Mouse (Mus musculus) frontal cortex, postnatal 14 days (tissue): ENCODE measurements at regions not wholly inside any gene's neighbourhood (a gene's known extent, or its start where the extent isn't known, plus 50 kb on each side); places are given as distances from the start of the nearest gene placed in this dataset.

Experiments
- DNase-seq, 2 experiments: peaks; one replicate each; pipeline ENCODE4 v3.0.0; 2022; ENCODE audit warnings: low spot score in 2 of 2

- no peak for DNase-seq
These were observed 348.9 kb downstream of the Prdm2 start for GRCm38 (mm10) chr4:142863939-142864338.

- no peak for DNase-seq
These were observed 352.4 kb downstream of the Prdm2 start for GRCm38 (mm10) chr4:142860441-142860840.

- peak in 1 of 2 experiments; percentile 13 for DNase-seq
These were observed 356.2 kb downstream of the Prdm2 start for GRCm38 (mm10) chr4:142856626-142857025.

GRCm38 (mm10) chr4:142855635-142856034, 357.2 kb downstream of the Prdm2 start:
- DNase-seq: no peak

- DNase-seq: peak; percentile 21 to 24
These were observed 358.9 kb downstream of the Prdm2 start for GRCm38 (mm10) chr4:142853924-142854323.

GRCm38 (mm10) chr4:142845066-142845696, 367.6 kb downstream of the Prdm2 start:
- no peak for DNase-seq

GRCm38 (mm10) chr4:142839540-142839939, 373.3 kb downstream of the Prdm2 start:
- no peak for DNase-seq

- no peak for DNase-seq
These were observed 374.3 kb downstream of the Prdm2 start for GRCm38 (mm10) chr4:142838363-142838964.

GRCm38 (mm10) chr4:142837636-142838035, 375.2 kb downstream of the Prdm2 start:
- DNase-seq: no peak

GRCm38 (mm10) chr4:142829711-142830110, 383.1 kb downstream of the Prdm2 start:
- DNase-seq: no peak

- no peak for DNase-seq
These were observed 383.8 kb downstream of the Prdm2 start for GRCm38 (mm10) chr4:142828969-142829368.

- DNase-seq: no peak
These were observed 386.4 kb downstream of the Prdm2 start for GRCm38 (mm10) chr4:142826250-142826893.

- no peak for DNase-seq
These were observed 387.0 kb downstream of the Prdm2 start for GRCm38 (mm10) chr4:142825786-142826185.

- DNase-seq: no peak
These were observed 394.4 kb downstream of the Prdm2 start for GRCm38 (mm10) chr4:142818440-142818839.

GRCm38 (mm10) chr4:142816986-142817385, 395.8 kb downstream of the Prdm2 start:
- no peak for DNase-seq

- DNase-seq: no peak
These were observed 409.0 kb downstream of the Prdm2 start for GRCm38 (mm10) chr4:142803819-142804218.

- no peak for DNase-seq
These were observed 413.5 kb downstream of the Prdm2 start for GRCm38 (mm10) chr4:142799291-142799690.

- DNase-seq: no peak
These were observed 414.0 kb downstream of the Prdm2 start for GRCm38 (mm10) chr4:142798834-142799233.

- no peak for DNase-seq
These were observed 420.2 kb downstream of the Prdm2 start for GRCm38 (mm10) chr4:142792606-142792970.

- DNase-seq: no peak
These were observed 420.8 kb downstream of the Prdm2 start for GRCm38 (mm10) chr4:142791823-142792605.

- no peak for DNase-seq
These were observed 423.7 kb downstream of the Prdm2 start for GRCm38 (mm10) chr4:142789048-142789447.

- DNase-seq: no peak
These were observed 427.4 kb downstream of the Prdm2 start for GRCm38 (mm10) chr4:142785386-142785785.
